Mouse (Mus musculus): ENCODE data around the gene Ints7.

DNA sequence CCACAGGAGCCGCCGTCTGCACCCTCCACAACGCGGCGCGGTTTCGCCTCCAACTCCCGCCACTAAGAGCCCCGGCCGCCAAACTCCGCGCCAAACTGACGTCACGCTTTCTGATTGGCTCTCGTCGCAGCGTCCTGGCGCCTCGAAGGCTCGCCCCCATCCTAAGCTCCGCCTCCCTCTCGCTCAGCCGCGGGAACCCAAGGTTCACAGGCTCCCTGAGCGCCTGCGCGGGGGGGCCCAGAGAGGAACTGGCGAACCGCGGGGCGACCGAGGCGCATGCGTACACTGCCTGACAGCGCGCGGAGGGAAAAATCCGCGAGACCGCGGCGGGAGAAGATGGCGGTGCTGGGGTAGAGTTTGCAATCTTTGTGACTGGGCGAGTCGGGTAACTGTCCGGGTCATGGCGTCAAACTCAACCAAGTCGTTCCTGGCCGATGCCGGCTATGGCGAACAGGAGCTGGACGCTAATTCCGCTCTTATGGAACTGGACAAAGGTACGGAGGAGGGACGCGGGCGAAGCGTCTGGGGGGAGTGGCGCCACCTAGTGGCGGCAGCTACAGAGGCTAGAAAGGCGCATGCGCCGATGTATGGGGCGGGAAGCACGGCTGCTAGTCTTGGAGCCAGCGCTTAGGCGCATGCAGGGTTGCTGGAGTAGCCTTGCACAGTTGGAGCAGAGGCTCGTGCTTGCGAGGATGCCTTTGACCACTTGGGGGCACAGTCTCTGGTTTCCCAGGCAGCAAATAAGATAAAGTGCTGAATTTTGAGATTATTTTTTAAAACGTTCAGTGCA lies at the start of gene Ints7, which contains the start of gene Dtl:
- peak; percentile 86 for TF ChIP-seq POLR2A (IDR thresholded peaks at IDR 0.05; ENCODE audit: low read depth, low read length)
- peak; percentile 85 for TF ChIP-seq CTCF (IDR thresholded peaks at IDR 0.05; ENCODE audit: borderline replicate concordance, insufficient read depth, low read length)

Data from embryonic fibroblast, embryonic 13.5 days (primary cell).